Mouse (Mus musculus): ENCODE measurements at regions not wholly inside any gene's neighbourhood (a gene's known extent, or its start where the extent isn't known, plus 50 kb on each side); places are given as distances from the start of the nearest gene placed in this dataset.
A peak's percentile ranks its signal among the peaks of the same experiment; 100 is the strongest.

- Histone ChIP-seq H3K9me3 (no peaks in the 10 kb centered on the region), H3K4me3 (no peak overlapping the region), H3K36me3 (no peaks in the 10 kb centered on the region), H3K4me1 (0 out of 2 replicates have a peak, but pooled peaks cover 5% of the 10 kb centered on the region), H3K9ac (no peak overlapping the region), H3K27me3 (replicated peaks) (no peaks in the 10 kb centered on the region), H3K4me2 (no peak overlapping the region), H3K27ac (replicated peaks) (no peak overlapping the region)
- 73% methylated on average over 3 of the region's 3 CpGs for WGBS
- ATAC-seq (ENCODE audit: extremely low read depth, insufficient number of reproducible peaks, low FRiP score, low TSS enrichment), result no peak
Measured at GRCm38 (mm10) chr9:25374161-25374560, 107.2 kb upstream of the Eepd1 start.

- no peak for ATAC-seq (ENCODE audit: extremely low read depth, insufficient number of reproducible peaks, low FRiP score, low TSS enrichment)
- WGBS, result 29% methylated on average over 1 of the region's 1 CpGs
- Histone ChIP-seq H3K36me3 (no peaks in the 10 kb centered on the region), H3K27me3 (replicated peaks) (no peaks in the 10 kb centered on the region), H3K4me3 (no peak overlapping the region), H3K9ac (no peak overlapping the region), H3K9me3 (no peaks in the 10 kb centered on the region), H3K4me1 (0 out of 2 replicates have a peak, but pooled peaks cover 5% of the 10 kb centered on the region), H3K27ac (replicated peaks) (no peak overlapping the region), H3K4me2 (no peak overlapping the region)
Measured at GRCm38 (mm10) chr9:25376209-25376608, 105.1 kb upstream of the Eepd1 start.

DNA sequence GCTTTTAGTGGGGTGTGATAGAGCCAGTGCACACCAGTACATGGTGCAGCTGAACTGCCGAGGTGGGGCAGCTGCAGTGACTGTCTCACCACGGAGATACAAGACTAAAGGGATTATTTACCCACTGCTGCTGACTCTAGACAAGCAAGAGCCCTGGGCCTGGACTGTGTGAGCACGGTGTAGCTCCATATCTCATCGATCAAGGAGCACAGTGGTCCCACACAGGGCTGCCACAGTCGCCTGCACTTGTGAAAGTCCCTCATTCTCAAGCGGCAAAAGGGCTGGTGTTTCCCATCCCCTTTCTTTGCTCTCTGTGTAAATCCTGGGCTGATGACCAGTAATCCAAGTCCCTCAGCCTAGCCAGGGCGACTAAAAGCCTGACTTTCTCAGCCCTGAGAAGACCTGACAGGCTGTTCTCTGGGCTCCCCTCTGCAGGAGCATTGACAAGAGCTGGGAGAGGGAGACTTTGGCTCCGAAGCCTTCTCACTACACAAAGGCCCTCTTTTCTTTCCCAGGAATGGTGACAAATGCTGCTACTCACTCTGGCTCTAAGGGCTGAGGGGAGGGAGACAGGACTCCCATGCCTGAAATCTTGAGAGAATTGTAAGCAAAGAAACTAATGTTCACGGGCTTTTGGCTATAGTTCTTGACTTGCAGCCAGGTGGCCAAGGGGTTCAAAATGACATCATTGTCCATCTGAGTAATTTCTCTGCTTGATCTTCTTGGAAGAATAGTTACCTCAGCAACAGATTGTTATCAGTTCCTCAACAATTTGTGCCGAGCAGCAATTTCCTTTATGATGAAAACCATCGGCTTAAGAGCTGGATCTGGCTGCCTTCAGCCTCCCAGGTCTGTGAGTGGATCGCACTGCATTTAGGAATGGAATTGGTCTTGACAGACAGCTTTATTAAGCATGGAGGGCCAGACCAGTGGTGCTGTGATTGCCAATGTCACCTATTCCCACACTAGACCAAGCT, 103.3 kb upstream of the Eepd1 start:
- 56% methylated on average over 12 of the region's 12 CpGs for WGBS
- Histone ChIP-seq H3K9ac (no peak overlapping the region), H3K36me3 (no peaks in the 10 kb centered on the region), H3K27ac (replicated peaks) (0 out of 2 replicates have a peak overlapping the region, but pooled peaks have one; percentile 2), H3K9me3 (no peaks in the 10 kb centered on the region), H3K27me3 (replicated peaks) (no peaks in the 10 kb centered on the region), H3K4me2 (no peak overlapping the region), H3K4me1 (0 out of 2 replicates have a peak, but pooled peaks cover 5% of the 10 kb centered on the region), H3K4me3 (no peak overlapping the region)
- no peak for ATAC-seq (ENCODE audit: extremely low read depth, insufficient number of reproducible peaks, low FRiP score, low TSS enrichment)

DNA sequence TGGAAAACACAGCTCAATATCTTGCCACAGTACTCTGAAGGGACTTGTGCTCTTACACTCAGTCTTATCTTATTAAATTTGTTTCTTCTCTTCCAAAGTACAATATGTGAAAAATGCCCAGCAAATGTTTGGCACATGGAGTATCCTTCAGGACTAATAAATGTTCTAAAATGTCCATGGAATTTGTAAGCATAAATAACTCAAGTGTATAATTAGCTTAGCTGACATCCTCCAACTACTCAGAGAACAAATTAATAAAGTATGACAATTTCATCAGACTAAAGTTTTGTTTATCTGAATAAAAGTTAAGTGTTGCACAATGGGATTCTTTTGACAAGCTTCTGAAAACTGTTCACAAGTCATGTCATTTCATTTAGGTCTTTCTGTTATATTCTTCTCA, 96.0 kb upstream of the Eepd1 start:
- peaks cover 8% of the 10 kb centered on the region for H3K4me1 ChIP-seq
- no peak overlapping the region for H3K4me3 ChIP-seq
- H3K9ac ChIP-seq, result no peak overlapping the region
- ATAC-seq (ENCODE audit: extremely low read depth, insufficient number of reproducible peaks, low FRiP score, low TSS enrichment), result no peak
- H3K4me2 ChIP-seq, result no peak overlapping the region
- no peaks in the 10 kb centered on the region for H3K9me3 ChIP-seq
- no peaks in the 10 kb centered on the region for H3K36me3 ChIP-seq
- H3K27ac ChIP-seq (replicated peaks), result no peak overlapping the region
- H3K27me3 ChIP-seq (replicated peaks), result no peaks in the 10 kb centered on the region

DNA sequence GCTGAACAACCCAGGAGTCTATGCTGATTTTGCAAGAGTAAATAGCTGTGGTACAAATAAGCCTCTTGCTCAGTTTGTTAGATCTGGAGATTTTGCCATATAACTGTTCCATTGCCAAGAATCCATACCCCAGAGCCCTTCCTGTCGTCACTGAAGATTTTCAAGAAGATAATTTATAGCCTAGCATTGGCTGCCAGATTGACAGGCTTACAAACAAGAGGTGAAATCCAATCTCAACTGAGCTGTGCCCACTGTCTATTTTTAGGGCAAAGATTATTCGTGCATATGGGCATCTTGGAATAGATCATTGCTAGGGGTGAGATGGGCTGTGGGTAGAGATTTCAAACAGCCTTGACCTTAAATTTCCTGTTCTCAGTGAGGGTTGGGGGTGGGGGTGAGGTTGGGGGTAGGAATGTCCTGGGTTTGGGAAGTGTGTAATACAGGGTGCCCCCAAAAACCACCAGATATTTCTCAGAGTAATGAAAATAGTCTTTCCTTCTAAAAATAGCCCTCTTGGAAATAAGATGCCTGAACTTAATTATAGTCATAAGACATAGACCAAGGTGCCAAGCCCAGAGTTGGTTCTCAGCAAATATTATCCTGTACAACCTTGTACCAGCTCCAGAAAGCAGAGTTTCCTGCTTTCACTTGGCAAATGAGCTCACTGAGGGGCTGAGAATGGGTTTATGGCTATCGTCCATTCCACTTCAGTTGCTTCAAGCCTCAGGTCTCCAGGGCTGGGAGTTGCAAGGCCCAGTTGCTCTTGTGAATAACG, 93.3 kb upstream of the Eepd1 start:
- Histone ChIP-seq H3K27me3 (replicated peaks) (no peaks in the 10 kb centered on the region), H3K9ac (no peak overlapping the region), H3K36me3 (no peaks in the 10 kb centered on the region), H3K4me3 (no peak overlapping the region), H3K4me2 (no peak overlapping the region), H3K9me3 (no peaks in the 10 kb centered on the region), H3K4me1 (peaks cover 8% of the 10 kb centered on the region), H3K27ac (replicated peaks) (no peak overlapping the region)
- WGBS, result 60% methylated on average over 4 of the region's 4 CpGs
- no peak for ATAC-seq (ENCODE audit: extremely low read depth, insufficient number of reproducible peaks, low FRiP score, low TSS enrichment)

DNA sequence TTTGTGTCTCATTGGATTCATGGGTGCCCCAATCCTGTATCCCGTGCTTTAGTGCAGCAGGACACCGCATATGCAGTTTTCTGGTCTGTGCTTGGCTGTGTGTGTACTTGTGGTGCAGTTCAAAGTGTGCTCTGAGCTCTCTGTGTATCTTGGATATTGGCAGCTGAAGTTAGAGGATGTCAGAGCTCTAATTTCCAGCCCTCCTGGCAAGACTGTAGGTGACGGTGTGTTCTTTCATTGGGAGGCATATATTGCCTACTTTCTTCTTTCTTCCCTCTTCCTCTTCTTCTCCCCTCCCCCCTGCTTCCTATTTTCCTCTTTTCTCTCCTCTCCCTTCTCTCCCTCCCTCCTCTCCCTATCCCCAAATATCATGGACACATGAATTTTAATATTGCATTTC, 92.0 kb upstream of the Eepd1 start:
- H3K4me2 ChIP-seq, result no peak overlapping the region
- no peaks in the 10 kb centered on the region for H3K27me3 ChIP-seq (replicated peaks)
- ATAC-seq (ENCODE audit: extremely low read depth, insufficient number of reproducible peaks, low FRiP score, low TSS enrichment), result no peak
- H3K4me3 ChIP-seq, result no peak overlapping the region
- H3K9ac ChIP-seq, result no peak overlapping the region
- peaks cover 8% of the 10 kb centered on the region for H3K4me1 ChIP-seq
- WGBS, result 78% methylated on average over 3 of the region's 3 CpGs
- H3K27ac ChIP-seq (replicated peaks), result no peak overlapping the region
- H3K9me3 ChIP-seq, result no peaks in the 10 kb centered on the region
- no peaks in the 10 kb centered on the region for H3K36me3 ChIP-seq

DNA sequence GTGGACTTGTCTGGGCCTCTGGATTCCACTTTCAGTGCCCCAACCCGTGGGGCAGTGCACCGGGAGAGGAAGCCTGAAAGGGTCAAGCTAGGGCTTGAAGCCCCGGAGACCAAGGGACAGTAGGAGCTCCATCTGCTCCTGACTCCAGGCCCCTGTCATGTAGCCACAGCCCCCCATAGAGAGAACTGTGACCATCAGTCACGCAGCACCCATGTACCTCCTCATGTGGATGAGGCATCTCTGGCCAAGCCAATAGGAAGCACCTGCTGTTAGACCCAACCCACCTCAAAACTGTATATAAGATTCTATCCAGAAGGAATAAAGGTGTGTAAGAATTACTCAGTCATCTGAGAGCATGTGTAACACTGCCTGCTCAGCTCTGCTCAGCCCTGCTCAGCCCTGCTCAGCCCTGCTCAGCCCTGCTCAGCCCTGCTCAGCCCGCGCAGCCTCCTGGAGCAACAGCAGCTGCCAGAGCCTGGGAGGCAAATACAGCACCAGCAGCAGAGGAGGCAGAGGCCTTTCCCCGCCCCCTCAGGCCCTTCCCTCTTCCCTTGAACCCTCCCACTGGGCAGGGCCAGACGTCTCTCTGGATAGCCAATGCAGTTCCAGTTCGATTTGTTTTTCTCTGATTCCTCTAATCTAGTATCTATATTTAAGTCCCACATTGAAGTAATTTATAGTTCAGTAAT, 80.6 kb upstream of the Eepd1 start:
- H3K4me3 ChIP-seq, result no peak overlapping the region

GRCm38 (mm10) chr9:25405848-25406247, 75.5 kb upstream of the Eepd1 start:
- H3K27me3 ChIP-seq (replicated peaks), result no peaks in the 10 kb centered on the region
- 82% methylated on average over 4 of the region's 4 CpGs for WGBS
- no peak overlapping the region for H3K4me2 ChIP-seq
- ATAC-seq (ENCODE audit: extremely low read depth, insufficient number of reproducible peaks, low FRiP score, low TSS enrichment), result no peak
- H3K36me3 ChIP-seq, result no peaks in the 10 kb centered on the region
- H3K27ac ChIP-seq (replicated peaks), result no peak overlapping the region
- no peak overlapping the region for H3K4me3 ChIP-seq
- H3K9ac ChIP-seq, result no peak overlapping the region
- H3K4me1 ChIP-seq, result no peaks in the 10 kb centered on the region
- H3K9me3 ChIP-seq, result no peaks in the 10 kb centered on the region

More for the DNA sequence above, 80.6 kb upstream of the Eepd1 start:
- Histone ChIP-seq H3K27ac (replicated peaks) (no peak overlapping the region), H3K4me1 (no peaks in the 10 kb centered on the region), H3K9ac (no peak overlapping the region), H3K27me3 (replicated peaks) (no peaks in the 10 kb centered on the region), H3K9me3 (no peaks in the 10 kb centered on the region), H3K36me3 (no peaks in the 10 kb centered on the region), H3K4me2 (peak overlapping the region; percentile 8)
- ATAC-seq (ENCODE audit: extremely low read depth, insufficient number of reproducible peaks, low FRiP score, low TSS enrichment), result no peak
- 36% methylated on average over 9 of the region's 9 CpGs for WGBS

DNA sequence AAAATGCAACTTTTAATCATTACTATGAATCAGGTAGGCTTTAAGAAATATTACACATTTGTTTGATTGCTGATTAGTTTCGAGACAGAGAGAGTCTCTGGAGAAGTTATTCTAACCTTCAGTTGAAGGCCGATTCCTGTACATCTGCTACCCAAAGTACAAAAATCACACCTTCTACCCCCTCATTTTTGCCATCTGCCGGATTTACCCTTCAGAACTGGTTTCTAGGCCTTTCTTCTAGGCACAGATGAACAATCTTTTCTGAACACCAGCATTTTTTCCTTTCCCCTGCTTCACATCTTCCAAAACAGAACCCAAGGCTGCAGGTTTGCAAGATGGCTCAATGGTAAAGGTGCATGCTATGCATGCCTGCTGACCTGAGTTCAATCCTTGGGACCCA, 72.8 kb upstream of the Eepd1 start:
- no peak for ATAC-seq (ENCODE audit: extremely low read depth, insufficient number of reproducible peaks, low FRiP score, low TSS enrichment)
- H3K4me3 ChIP-seq, result no peak overlapping the region
- no peaks in the 10 kb centered on the region for H3K9me3 ChIP-seq
- no peak overlapping the region for H3K27ac ChIP-seq (replicated peaks)
- WGBS, result 76% methylated on average over 3 of the region's 3 CpGs
- no peaks in the 10 kb centered on the region for H3K27me3 ChIP-seq (replicated peaks)
- no peak overlapping the region for H3K9ac ChIP-seq
- no peaks in the 10 kb centered on the region for H3K36me3 ChIP-seq
- H3K4me2 ChIP-seq, result no peak overlapping the region
- no peaks in the 10 kb centered on the region for H3K4me1 ChIP-seq

DNA sequence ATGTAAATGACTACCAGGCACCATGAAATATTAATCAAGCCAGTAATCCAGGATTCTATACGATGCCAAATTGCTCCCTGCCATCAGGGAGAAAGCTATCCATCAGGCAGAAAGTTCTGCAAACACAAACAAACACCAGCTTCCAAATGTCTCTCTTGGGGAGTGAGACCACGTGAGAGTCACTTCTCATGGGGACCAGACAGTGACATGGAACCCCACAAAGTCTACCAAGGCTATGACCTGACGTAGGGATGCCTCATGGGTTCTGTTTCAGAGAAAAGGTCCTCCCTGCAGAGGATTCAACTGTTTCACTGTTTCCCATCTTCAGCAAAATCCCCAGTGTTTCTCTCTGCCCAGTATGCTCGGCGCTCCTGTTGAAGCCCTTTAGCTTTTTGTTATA, 71.6 kb upstream of the Eepd1 start:
- Histone ChIP-seq H3K4me3 (no peak overlapping the region), H3K27me3 (replicated peaks) (no peaks in the 10 kb centered on the region), H3K4me2 (no peak overlapping the region), H3K27ac (replicated peaks) (no peak overlapping the region), H3K9ac (no peak overlapping the region), H3K36me3 (no peaks in the 10 kb centered on the region), H3K4me1 (peaks cover 10% of the 10 kb centered on the region), H3K9me3 (no peaks in the 10 kb centered on the region)
- no peak for ATAC-seq (ENCODE audit: extremely low read depth, insufficient number of reproducible peaks, low FRiP score, low TSS enrichment)
- 78% methylated on average over 5 of the region's 5 CpGs for whole genome bisulfite sequencing

- Histone ChIP-seq H3K27ac (replicated peaks) (no peak overlapping the region), H3K9me3 (no peaks in the 10 kb centered on the region), H3K4me1 (peaks cover 14% of the 10 kb centered on the region), H3K27me3 (replicated peaks) (no peaks in the 10 kb centered on the region), H3K36me3 (no peaks in the 10 kb centered on the region), H3K4me2 (no peak overlapping the region), H3K4me3 (no peak overlapping the region), H3K9ac (no peak overlapping the region)
- ATAC-seq (ENCODE audit: extremely low read depth, insufficient number of reproducible peaks, low FRiP score, low TSS enrichment), result no peak
- WGBS, result 66% methylated on average over 3 of the region's 3 CpGs
Measured at GRCm38 (mm10) chr9:25413873-25414272, 67.5 kb upstream of the Eepd1 start.
